Mouse (Mus musculus): ENCODE data around the gene Ntn4.

GRCm38 (mm10) chr10:93672646-93673479 is 32.4 kb downstream of the Ntn4 start:
- no peak for TF ChIP-seq CTCF (IDR thresholded peaks at IDR 0.05; ENCODE audit: borderline replicate concordance, insufficient read depth, low read depth, low read length)
- no peak for TF ChIP-seq POLR2A (IDR thresholded peaks at IDR 0.05; ENCODE audit: borderline replicate concordance, insufficient read depth, low read length)

All from cerebellum, adult 2 months (tissue).